Mouse (Mus musculus) intestine, embryonic 15.5 days (tissue): Measurements from ENCODE around the gene Cldnd1. TPM values are rescaled to one million over a fixed set of nuclear protein-coding genes. Genes with fewer than 3 reads are reported as not detected.

Experiments used
- ATAC-seq: fragments of 200-750 bp; cut with Nextera tagmentation; 2 replicates; pipeline ENCODE4 v1.8.0; 2017; ENCODE audit warnings: moderate TSS enrichment, moderate library complexity
- H3K27ac ChIP-seq: fragments of 300-500 bp; sonication (generic); 2 replicates; pipeline ENCODE4 v1.5.1; 2015; ENCODE audit warnings: mild to moderate bottlenecking, inconsistent platforms
- H3K27me3 ChIP-seq: fragments of 300-500 bp; sonication (generic); replicated peaks from 2 replicates; pipeline ENCODE4 v1.6.1; 2015; ENCODE audit warnings: inconsistent platforms
- H3K36me3 ChIP-seq: fragments of 300-500 bp; sonication (generic); 2 replicates; pipeline ENCODE4 v1.6.1; 2015; ENCODE audit warnings: inconsistent platforms
- H3K4me1 ChIP-seq: fragments of 300-500 bp; sonication (generic); replicated peaks from 2 replicates; pipeline ENCODE4 v1.6.1; 2015; ENCODE audit warnings: inconsistent platforms
- H3K4me2 ChIP-seq: fragments of 300-500 bp; sonication (generic); replicated peaks from 2 replicates; pipeline ENCODE4 v1.6.1; 2015; ENCODE audit warnings: mild to moderate bottlenecking, inconsistent platforms
- H3K4me3 ChIP-seq: fragments of 300-500 bp; sonication (generic); replicated peaks from 2 replicates; pipeline ENCODE4 v1.5.1; 2015; ENCODE audit warnings: inconsistent platforms
- H3K9ac ChIP-seq: fragments of 300-500 bp; sonication (generic); 2 replicates; pipeline ENCODE4 v1.6.1; 2015; ENCODE audit warnings: inconsistent platforms
- H3K9me3 ChIP-seq: fragments of 300-500 bp; sonication (generic); 2 replicates; pipeline ENCODE4 v1.6.1; 2016; ENCODE audit warnings: inconsistent platforms
- WGBS: fragments of 180-500 bp; shearing (Covaris S2); methylation state at CpG from one replicate; pipeline ENCODE4 v1.1.7; 2015; 5-methylcytosine and 5-hydroxymethylcytosine counted together
- polyA plus RNA-seq: library from polyadenylated mRNA; unstranded; fragments of >200 nt; fragmentation: Nextera tagmentation; extraction: Ambion mirVana; gene quantifications from 2 replicates; pipeline ENCODE4 v1.2.1, GENCODE M21; 2015

Gene Cldnd1
- polyA plus RNA-seq: 95.7 and 97.6 TPM in 2 replicates

DNA sequence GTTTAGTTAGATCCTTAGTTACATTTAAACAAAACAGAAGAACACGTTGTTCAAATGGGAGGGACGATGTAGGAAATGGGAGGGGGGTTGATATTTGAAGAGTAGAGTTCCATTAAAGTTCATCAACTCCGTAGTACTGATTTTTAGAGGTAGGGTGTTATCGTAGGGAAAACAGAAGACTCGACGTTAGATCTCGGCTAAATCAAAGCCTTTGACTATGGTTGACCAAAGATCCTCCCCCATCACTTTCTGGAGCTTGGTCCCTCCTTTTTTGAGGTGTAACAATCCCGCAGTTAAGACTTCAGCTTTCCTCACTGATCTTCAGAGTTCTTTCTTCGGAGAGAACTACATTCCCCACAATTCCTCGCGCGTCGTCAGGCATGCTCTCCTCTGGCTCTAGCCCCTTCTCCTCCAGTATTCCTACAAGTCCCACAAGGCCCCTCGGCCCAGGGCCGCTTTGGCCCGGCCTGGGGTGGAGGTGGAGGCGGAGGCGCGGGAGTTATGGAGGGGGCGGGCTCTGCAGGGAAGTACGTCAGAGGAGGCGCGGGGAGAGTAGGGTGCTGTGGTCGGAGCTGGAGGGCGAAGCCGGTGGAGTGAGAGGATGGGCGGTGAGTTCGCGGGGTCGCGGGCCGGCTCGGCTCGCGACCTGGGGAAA, at the start of gene Cldnd1:
Gene Cldnd1 (plus strand): TSS at position 434 of the 655 bp plus-strand sequence.
- Histone ChIP-seq H3K36me3 (peaks cover 2% of the 10 kb centered on the region; the same call in 1 of the 2 replicates), H3K4me2 (peak within 1 kb of the TSS; percentile 63), H3K27ac (peak within 1 kb of the TSS; percentile 79), H3K4me1 (peaks cover 4% of the 10 kb centered on the region; the same call in 1 of the 2 replicates), H3K27me3 (no peaks in the 10 kb centered on the region), H3K9ac (peak within 1 kb of the TSS; percentile 68), H3K9me3 (no peaks in the 10 kb centered on the region), H3K4me3 (peak within 1 kb of the TSS; percentile 68)
- ATAC-seq: peak; percentile 100
- WGBS: 1% methylated on average over 35 of the region's 35 CpGs

DNA sequence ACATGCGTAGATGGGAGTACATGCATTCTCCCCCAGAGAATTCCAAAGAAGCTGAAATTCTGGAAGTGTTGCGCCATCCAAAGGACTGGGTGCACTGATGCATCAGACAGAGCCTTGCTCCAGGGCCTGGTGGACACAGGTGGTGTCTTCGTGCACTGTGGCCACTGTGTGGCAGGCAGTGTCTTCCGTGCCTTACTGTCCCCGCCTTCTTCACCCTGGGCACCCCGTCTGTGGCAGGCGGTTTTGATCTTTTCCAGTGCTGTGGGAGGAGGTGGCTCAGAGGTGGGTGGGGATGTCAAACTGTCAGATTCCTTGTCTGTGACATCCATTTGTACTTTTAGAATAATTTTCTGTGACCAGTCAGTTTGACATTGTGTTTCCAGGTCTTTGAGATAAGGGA, 49.0 kb upstream of the Cldnd1 start:
- Histone ChIP-seq H3K4me1 (no peaks in the 10 kb centered on the region), H3K4me3 (no peak overlapping the region), H3K4me2 (no peak overlapping the region), H3K9me3 (no peaks in the 10 kb centered on the region), H3K27ac (no peak overlapping the region), H3K9ac (no peak overlapping the region), H3K36me3 (0 out of 2 replicates have a peak, but pooled peaks cover 3% of the 10 kb centered on the region), H3K27me3 (no peaks in the 10 kb centered on the region)
- ATAC-seq: no peak
- 78% methylated on average over 7 of the region's 7 CpGs for WGBS

DNA sequence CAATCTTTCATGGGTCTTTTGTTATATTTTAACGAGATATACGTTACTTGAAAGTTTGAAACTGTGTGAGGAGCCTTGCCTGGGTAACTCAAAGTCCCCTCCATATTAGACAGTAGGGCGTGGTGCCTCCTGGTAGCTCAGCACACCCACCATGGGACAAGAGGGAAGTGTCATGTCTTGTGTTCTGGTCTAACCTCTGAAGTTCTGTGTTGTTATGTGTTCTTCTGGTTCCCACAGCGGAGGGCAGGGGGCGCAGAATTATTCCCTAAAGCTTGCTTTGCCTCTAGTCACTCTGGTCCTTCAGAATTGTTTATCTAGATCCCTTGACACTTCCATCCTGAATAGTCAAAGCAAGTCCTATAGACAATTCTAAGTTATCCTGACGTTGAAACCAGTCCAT, 45.7 kb upstream of the Cldnd1 start:
- Histone ChIP-seq H3K36me3 (no peaks in the 10 kb centered on the region), H3K4me3 (no peak overlapping the region), H3K27ac (no peak overlapping the region), H3K4me1 (no peaks in the 10 kb centered on the region), H3K9me3 (no peaks in the 10 kb centered on the region), H3K4me2 (no peak overlapping the region), H3K27me3 (no peaks in the 10 kb centered on the region), H3K9ac (no peak overlapping the region)
- ATAC-seq: no peak
- 92% methylated on average over 6 of the region's 6 CpGs for WGBS

DNA sequence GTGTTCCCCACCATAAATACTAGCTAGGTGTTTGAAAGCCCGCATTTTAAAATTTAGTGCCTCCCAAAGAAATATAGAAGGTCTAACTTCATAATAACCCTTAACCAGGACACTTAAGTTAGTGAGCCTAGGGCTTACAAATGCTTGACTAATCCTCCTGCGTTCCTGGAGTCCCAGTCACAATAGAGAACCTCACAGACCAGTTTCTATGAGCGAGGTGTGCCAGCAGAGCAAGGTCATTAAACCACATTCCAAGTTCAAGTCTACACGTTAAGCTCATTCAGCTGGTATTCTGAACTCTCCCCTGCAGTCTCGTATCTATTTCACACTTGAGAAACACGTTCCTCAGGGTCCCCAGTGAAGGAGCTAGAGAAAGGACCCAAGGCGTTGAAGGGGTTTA, 44.8 kb upstream of the Cldnd1 start:
- H3K36me3 ChIP-seq: no peaks in the 10 kb centered on the region
- H3K9ac ChIP-seq: no peak overlapping the region
- no peak for ATAC-seq
- no peaks in the 10 kb centered on the region for H3K9me3 ChIP-seq
- no peak overlapping the region for H3K27ac ChIP-seq
- no peaks in the 10 kb centered on the region for H3K27me3 ChIP-seq
- no peak overlapping the region for H3K4me2 ChIP-seq
- no peak overlapping the region for H3K4me3 ChIP-seq
- WGBS: 76% methylated on average over 7 of the region's 7 CpGs
- no peaks in the 10 kb centered on the region for H3K4me1 ChIP-seq

DNA sequence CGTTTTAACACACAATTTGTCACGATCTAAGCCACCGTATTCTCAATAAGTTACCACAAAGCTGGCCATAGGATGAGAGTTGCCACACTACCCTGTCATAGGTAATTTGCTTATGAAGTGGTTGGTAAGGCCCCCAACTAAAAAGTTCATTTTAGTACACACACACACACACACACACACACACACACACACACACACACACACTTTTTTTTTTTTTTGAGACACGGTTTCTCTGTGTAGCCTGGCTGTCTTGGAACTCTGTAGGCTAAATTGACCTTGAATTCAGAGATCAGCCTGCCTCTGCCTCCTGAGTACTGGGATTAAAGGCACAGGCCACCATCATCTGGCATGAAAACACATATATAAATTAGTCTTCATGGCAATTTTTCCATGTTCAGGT, 43.8 kb upstream of the Cldnd1 start:
- H3K4me2 ChIP-seq: no peak overlapping the region
- H3K9me3 ChIP-seq: no peaks in the 10 kb centered on the region
- no peak overlapping the region for H3K27ac ChIP-seq
- H3K9ac ChIP-seq: no peak overlapping the region
- 89% methylated on average over 4 of the region's 4 CpGs for WGBS
- ATAC-seq: no peak
- H3K4me3 ChIP-seq: no peak overlapping the region
- H3K27me3 ChIP-seq: no peaks in the 10 kb centered on the region
- no peaks in the 10 kb centered on the region for H3K4me1 ChIP-seq
- no peaks in the 10 kb centered on the region for H3K36me3 ChIP-seq

DNA sequence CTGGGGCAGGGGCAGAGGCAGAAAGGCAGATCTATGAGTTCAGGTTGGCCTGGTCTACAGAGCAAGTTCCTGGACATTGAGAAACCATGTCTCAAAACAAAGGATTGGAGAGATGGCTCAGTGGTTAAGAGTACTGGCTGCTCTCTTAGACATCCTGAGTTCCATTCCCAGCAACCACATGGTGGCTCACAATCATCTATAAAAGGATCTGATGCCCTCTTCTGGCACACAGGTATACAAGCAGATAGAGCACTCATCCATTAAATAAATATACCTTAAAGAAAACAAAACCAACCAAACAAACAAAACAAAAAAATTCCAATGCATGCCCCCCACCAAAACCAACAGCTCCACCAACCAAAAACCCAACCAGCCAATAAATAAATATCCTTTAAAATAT, 43.2 kb upstream of the Cldnd1 start:
- Histone ChIP-seq H3K9ac (no peak overlapping the region), H3K4me3 (no peak overlapping the region), H3K4me1 (no peaks in the 10 kb centered on the region), H3K9me3 (no peaks in the 10 kb centered on the region), H3K27ac (no peak overlapping the region), H3K4me2 (no peak overlapping the region), H3K36me3 (no peaks in the 10 kb centered on the region), H3K27me3 (no peaks in the 10 kb centered on the region)
- no peak for ATAC-seq

DNA sequence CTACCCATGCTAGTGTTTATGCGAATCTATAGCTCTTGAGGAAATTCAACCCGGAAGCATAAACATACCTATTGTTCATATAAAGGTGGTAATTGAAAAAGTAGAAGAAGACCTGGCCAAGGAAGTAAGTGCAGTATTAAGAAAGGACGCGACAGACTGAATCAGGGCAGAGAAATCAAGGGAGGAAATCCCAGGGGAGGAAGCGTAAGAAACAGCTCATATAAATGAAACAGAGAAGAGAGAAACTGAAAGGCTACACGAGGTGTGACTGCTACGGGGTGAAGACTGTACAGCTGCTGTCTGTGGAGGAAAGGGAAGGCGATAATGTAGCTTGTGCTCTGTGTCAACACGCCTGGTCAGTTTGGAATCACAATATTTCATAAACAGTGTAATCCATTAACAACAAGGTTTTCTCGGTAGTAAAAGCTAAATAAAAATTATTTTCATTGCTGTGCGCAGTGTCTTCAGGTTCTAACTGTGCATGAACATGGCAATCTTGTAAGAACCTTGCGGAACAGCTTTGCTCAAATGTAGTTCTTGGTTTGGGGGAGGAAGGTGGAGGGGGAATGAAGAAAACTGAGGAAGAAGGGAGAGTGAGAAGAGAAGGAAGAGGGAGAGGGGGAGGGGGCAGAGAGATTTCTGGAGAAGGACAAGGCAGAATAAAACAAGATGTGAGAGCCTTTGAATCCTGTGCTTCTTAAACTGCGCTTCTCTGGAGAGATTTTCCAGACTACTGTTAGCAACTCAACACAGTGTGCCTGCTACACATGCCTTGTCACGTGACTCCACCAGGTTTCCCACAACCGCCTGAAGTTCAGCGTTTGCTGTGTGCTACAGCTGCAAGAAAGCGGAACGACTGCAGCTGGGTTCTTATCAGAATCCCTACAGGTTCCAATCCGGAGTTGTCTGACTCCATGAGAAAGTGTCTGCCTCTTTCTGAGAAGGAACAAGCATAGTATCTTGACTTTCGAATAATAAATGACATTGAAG, 41.9 kb upstream of the Cldnd1 start:
- no peaks in the 10 kb centered on the region for H3K36me3 ChIP-seq
- no peaks in the 10 kb centered on the region for H3K9me3 ChIP-seq
- H3K4me1 ChIP-seq: no peaks in the 10 kb centered on the region
- no peak overlapping the region for H3K4me3 ChIP-seq
- no peak overlapping the region for H3K9ac ChIP-seq
- H3K4me2 ChIP-seq: no peak overlapping the region
- H3K27ac ChIP-seq: no peak overlapping the region
- no peaks in the 10 kb centered on the region for H3K27me3 ChIP-seq
- 64% methylated on average over 20 of the region's 20 CpGs for WGBS
- no peak for ATAC-seq

DNA sequence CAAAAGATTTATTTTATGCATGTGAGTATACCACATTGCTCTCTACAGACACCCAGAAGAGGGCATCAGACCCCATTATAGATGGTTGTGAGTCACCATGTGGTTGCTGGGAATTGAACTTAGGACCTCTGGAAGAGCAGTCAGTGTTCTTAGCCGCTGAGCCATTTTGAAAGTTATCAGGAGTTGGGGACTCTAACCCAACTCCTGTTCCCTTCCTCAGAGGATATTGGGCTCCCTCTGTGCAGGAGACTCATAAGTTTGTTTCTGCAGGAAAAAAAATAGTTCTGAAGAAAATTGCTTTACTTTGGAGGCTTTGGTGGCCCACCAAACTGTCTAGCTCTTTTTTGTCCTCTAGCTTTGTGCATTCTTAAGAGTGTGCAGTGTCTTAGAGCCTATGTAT, 39.2 kb upstream of the Cldnd1 start:
- Histone ChIP-seq H3K36me3 (no peaks in the 10 kb centered on the region), H3K27me3 (no peaks in the 10 kb centered on the region), H3K4me3 (no peak overlapping the region), H3K27ac (no peak overlapping the region), H3K9ac (no peak overlapping the region), H3K9me3 (no peaks in the 10 kb centered on the region), H3K4me2 (no peak overlapping the region), H3K4me1 (no peaks in the 10 kb centered on the region)
- WGBS: 88% methylated on average over 1 of the region's 1 CpGs
- ATAC-seq: no peak

DNA sequence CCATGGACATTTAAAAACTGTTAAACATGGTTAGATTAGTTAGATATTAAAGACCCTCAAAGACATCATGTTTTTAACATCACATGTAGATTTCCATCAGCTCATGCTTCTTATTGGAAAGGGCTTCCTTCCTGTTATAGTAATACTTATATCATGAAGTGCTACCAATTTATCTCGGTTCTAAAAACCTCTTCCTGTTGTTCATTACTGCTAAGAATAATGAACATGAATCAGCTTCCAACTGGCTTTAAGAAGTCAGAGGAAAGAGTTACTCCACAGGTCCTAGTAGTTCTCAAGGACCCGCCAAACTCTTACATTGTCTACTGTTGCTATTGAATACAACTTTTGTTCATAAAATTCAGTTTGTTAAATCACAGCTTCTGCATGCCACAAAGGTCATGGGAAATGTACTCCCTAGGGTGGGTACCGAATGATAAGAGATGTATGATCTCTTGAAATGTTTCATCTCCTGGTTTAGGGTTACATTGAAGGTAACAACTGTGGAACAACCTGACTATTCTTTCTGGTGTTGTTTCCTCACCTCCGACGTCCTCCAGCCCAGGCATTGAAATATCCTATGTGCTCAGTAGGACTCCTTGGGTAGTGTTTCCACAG, 38.0 kb upstream of the Cldnd1 start:
- H3K9ac ChIP-seq: no peak overlapping the region
- no peak overlapping the region for H3K4me2 ChIP-seq
- H3K4me3 ChIP-seq: no peak overlapping the region
- 83% methylated on average over 5 of the region's 5 CpGs for WGBS
- no peaks in the 10 kb centered on the region for H3K27me3 ChIP-seq
- H3K36me3 ChIP-seq: no peaks in the 10 kb centered on the region
- ATAC-seq: no peak
- H3K27ac ChIP-seq: no peak overlapping the region
- no peaks in the 10 kb centered on the region for H3K4me1 ChIP-seq
- no peaks in the 10 kb centered on the region for H3K9me3 ChIP-seq

DNA sequence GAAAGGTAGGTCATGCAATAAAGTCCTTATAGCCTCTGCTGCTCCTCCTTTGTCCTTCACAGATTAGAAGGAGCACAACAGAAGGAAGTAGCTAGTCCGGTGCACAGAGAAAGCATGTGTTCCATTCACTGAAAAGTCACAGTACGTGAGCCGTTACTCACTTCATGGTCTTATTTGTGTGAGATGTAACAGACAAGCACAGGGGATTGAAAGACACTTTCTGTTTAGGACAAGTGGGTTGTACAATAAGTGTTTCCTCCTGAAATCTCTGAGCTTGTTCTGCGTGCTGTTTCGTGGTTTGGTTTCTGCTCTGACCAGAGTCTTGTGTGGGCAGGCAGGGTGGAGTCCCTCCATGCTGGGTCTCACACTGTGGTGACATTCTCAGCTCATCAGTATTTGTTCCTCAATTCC, 37.4 kb upstream of the Cldnd1 start:
- 88% methylated on average over 5 of the region's 5 CpGs for WGBS
- Histone ChIP-seq H3K27me3 (no peaks in the 10 kb centered on the region), H3K4me3 (no peak overlapping the region), H3K9me3 (no peaks in the 10 kb centered on the region), H3K36me3 (no peaks in the 10 kb centered on the region), H3K9ac (no peak overlapping the region), H3K4me2 (no peak overlapping the region), H3K4me1 (no peaks in the 10 kb centered on the region), H3K27ac (no peak overlapping the region)
- no peak for ATAC-seq

DNA sequence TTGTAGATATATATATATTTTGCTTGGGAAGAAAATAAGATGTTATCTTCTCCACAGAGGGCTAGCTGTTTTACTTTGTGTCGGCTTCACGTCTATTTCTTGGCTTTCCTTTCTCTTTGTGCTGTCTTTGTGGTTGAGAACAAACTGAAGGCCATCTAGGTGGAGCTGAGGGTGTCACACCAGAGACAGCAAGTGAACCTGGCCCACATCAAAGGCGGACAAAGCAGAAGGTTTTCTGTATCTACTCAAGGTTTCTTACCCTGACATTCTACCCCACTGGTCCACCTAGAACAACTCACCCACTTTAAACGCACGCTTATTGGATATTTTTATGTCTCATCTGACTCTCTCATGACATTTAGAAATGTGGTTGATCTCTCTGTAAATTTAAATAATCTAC, 33.6 kb upstream of the Cldnd1 start:
- H3K27me3 ChIP-seq: no peaks in the 10 kb centered on the region
- no peak overlapping the region for H3K27ac ChIP-seq
- no peak overlapping the region for H3K9ac ChIP-seq
- no peaks in the 10 kb centered on the region for H3K9me3 ChIP-seq
- WGBS: 88% methylated on average over 5 of the region's 5 CpGs
- H3K4me3 ChIP-seq: no peak overlapping the region
- H3K4me1 ChIP-seq: no peaks in the 10 kb centered on the region
- H3K4me2 ChIP-seq: no peak overlapping the region
- no peaks in the 10 kb centered on the region for H3K36me3 ChIP-seq
- no peak for ATAC-seq

DNA sequence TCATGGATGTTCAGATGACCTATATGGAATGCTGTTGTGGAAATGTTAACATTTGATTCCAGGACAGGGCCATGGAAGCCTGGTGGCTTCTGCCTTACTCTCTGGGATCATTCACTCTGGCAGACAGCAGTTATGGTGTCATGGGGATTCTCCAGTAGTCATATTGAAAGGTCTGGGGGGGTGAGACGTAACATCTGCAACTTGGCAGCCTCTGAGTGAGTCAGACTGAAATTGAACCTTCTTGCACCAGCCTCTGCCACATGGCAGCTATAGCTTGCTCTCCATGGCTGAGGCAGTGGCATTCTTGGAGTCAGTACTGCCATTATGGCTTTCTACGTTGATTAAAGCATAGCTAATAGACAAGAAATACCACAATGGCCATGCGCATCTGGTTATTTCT, 30.9 kb upstream of the Cldnd1 start:
- Histone ChIP-seq H3K4me2 (no peak overlapping the region), H3K36me3 (no peaks in the 10 kb centered on the region), H3K27ac (no peak overlapping the region), H3K27me3 (no peaks in the 10 kb centered on the region), H3K9me3 (no peaks in the 10 kb centered on the region), H3K4me1 (no peaks in the 10 kb centered on the region), H3K9ac (no peak overlapping the region), H3K4me3 (no peak overlapping the region)
- no peak for ATAC-seq
- 91% methylated on average over 3 of the region's 3 CpGs for WGBS
